Comparison of ENCODE assay signal across 18 mouse cellular contexts in the genomic region with DNA sequence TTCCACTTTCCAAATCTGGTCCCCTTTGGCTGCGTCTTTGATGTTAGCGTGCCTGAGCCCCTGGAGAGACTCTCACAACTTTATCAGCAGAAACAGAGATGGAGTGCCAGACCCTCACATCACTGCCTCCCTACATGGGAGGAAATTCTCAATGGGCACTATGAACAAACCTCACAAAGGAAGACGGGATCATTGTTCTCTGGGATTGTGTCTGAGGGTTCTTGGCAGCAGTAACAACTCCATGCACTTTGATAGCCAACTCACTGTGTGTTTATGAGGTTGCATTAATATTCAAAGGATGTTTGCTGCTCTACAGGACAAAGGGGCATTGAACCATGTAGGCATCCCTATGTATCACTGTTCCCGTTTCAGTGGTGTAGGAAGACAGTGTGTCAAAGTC.
DNase-seq lines count a peak whose midpoint lies in the region; ATAC-seq and TF ChIP-seq lines count a peak whose summit lies in the region.
"Had no signal": no experiment of that assay in that cellular context is flagged by ENCODE, and none has a peak within 500 bp of the region (broad histone marks: within the 10 kb centered on the region; RNA-seq: fewer than 3 reads in every experiment).

No protein-coding gene starts in this region.

- DNase-seq in frontal cortex, adult 2 months (ENCODE audit: extremely low spot score in 1 of 2, low spot score in 1 of 2) = no peak
- DNase-seq in hindbrain, postnatal 0 days (ENCODE audit: low spot score) = peak; percentile 21
- DNase-seq in hindbrain, embryonic 10.5 days (ENCODE audit: low spot score) = no peak
- DNase-seq in Muller cell, postnatal 12 days (ENCODE audit: inconsistent ontology term) = peak; percentile 17
- DNase-seq: adrenal gland, adult 2 months; adrenal gland, postnatal 36 days; cerebellum, adult 18-20 months; cerebellum, adult 9-11 months; gastrocnemius, postnatal 14 days; heart, postnatal 10 days; kidney, adult 11 months had no signal

- no peaks in the 10 kb centered on the region for H3K4me1 ChIP-seq in hindbrain, postnatal 0 days (ENCODE audit: insufficient read depth, low read length)
- no peaks in the 10 kb centered on the region for H3K4me1 ChIP-seq in hindbrain, embryonic 10.5 days (replicated peaks)
- H3K4me1 ChIP-seq in midbrain, embryonic 16.5 days (ENCODE audit: control insufficient read depth, insufficient read depth, low read length) = peaks cover 9% of the 10 kb centered on the region
- H3K4me1 ChIP-seq: embryonic facial prominence, embryonic 10.5 days had no signal

- H3K4me2 ChIP-seq in hindbrain, postnatal 0 days (ENCODE audit: low read depth, low read length) = no peak overlapping the region
- no peak overlapping the region for H3K4me2 ChIP-seq in midbrain, embryonic 16.5 days (ENCODE audit: low read length)
- H3K4me2 ChIP-seq: forebrain, embryonic 13.5 days had no signal

- no peak overlapping the region for H3K9ac ChIP-seq in hindbrain, postnatal 0 days (replicated peaks; ENCODE audit: low read length)
- no peak overlapping the region for H3K9ac ChIP-seq in midbrain, embryonic 16.5 days (ENCODE audit: low read depth, low read length)
- H3K9ac ChIP-seq: forebrain, embryonic 13.5 days had no signal

- no peak overlapping the region for H3K4me3 ChIP-seq in hindbrain, postnatal 0 days (ENCODE audit: low read length)
- no peak overlapping the region for H3K4me3 ChIP-seq in hindbrain, embryonic 10.5 days
- no peak overlapping the region for H3K4me3 ChIP-seq in midbrain, embryonic 16.5 days (ENCODE audit: low read depth, low read length)
- H3K4me3 ChIP-seq: embryonic facial prominence, embryonic 10.5 days; forebrain, embryonic 13.5 days had no signal

- TF ChIP-seq CTCF in hindbrain, postnatal 0 days (IDR thresholded peaks at IDR 0.05; ENCODE audit: low read depth) = no peak

- no peak overlapping the region for H3K27ac ChIP-seq in hindbrain, postnatal 0 days
- no peak overlapping the region for H3K27ac ChIP-seq in hindbrain, embryonic 10.5 days
- 0 out of 2 replicates have a peak overlapping the region, but pooled peaks have one; percentile 5 for H3K27ac ChIP-seq in midbrain, embryonic 16.5 days (ENCODE audit: low read length)
- H3K27ac ChIP-seq: embryonic facial prominence, embryonic 10.5 days; forebrain, embryonic 13.5 days had no signal

- no peaks in the 10 kb centered on the region for H3K36me3 ChIP-seq in hindbrain, postnatal 0 days (ENCODE audit: insufficient read depth, low read length)
- H3K36me3 ChIP-seq in hindbrain, embryonic 10.5 days = no peaks in the 10 kb centered on the region
- H3K36me3 ChIP-seq in midbrain, embryonic 16.5 days (ENCODE audit: control insufficient read depth, insufficient read depth, low read length) = no peaks in the 10 kb centered on the region
- H3K36me3 ChIP-seq: embryonic facial prominence, embryonic 10.5 days had no signal

- no peaks in the 10 kb centered on the region for H3K9me3 ChIP-seq in hindbrain, postnatal 0 days (ENCODE audit: low read length)
- H3K9me3 ChIP-seq in hindbrain, embryonic 10.5 days = no peaks in the 10 kb centered on the region
- no peaks in the 10 kb centered on the region for H3K9me3 ChIP-seq in midbrain, embryonic 16.5 days (replicated peaks; ENCODE audit: control insufficient read depth, low read length, poor library complexity, severe bottlenecking)
- H3K9me3 ChIP-seq: embryonic facial prominence, embryonic 10.5 days; forebrain, embryonic 13.5 days had no signal

- peak; percentile 44; the same call in 1 of the 2 replicates for ATAC-seq in frontal cortex, adult (ENCODE audit: low TSS enrichment)
- peak; percentile 47 for ATAC-seq in hindbrain, postnatal 0 days
- no peak; the same call in 1 of the 2 replicates for ATAC-seq in midbrain, embryonic 16.5 days
- ATAC-seq in CD4-positive, CD25-positive, alpha-beta regulatory T cell, adult 4 months = no peak
- ATAC-seq: forebrain, embryonic 13.5 days; hindbrain, embryonic 16.5 days had no signal

- WGBS in hindbrain, postnatal 0 days = 45% methylated on average over 4 of the region's 4 CpGs
- WGBS in hindbrain, embryonic 10.5 days = 79% methylated on average over 4 of the region's 4 CpGs
- WGBS in midbrain, embryonic 16.5 days = 37% methylated on average over 4 of the region's 4 CpGs

- H3K27me3 ChIP-seq in hindbrain, postnatal 0 days (ENCODE audit: insufficient read depth, low read length) = no peaks in the 10 kb centered on the region
- no peaks in the 10 kb centered on the region for H3K27me3 ChIP-seq in hindbrain, embryonic 10.5 days (ENCODE audit: insufficient read depth, poor library complexity, severe bottlenecking)
- H3K27me3 ChIP-seq in midbrain, embryonic 16.5 days (ENCODE audit: control insufficient read depth, insufficient read depth, low read depth, low read length) = no peaks in the 10 kb centered on the region
- H3K27me3 ChIP-seq: CH12.LX; forebrain, embryonic 13.5 days had no signal

Comparison
In these comparisons a context has a peak if more than half of its experiments do, and no peak if none do; other contexts are left out.
1. DNase-seq: peak in hindbrain, postnatal 0 days (single experiment) and Muller cell, postnatal 12 days (single experiment); none in frontal cortex, adult 2 months (0 of 2) and hindbrain, embryonic 10.5 days (single experiment).
2. ATAC-seq: peak in frontal cortex, adult (single experiment) and hindbrain, postnatal 0 days (single experiment); none in midbrain, embryonic 16.5 days (single experiment) and CD4-positive, CD25-positive, alpha-beta regulatory T cell, adult 4 months (single experiment).